Comparison of ENCODE assay signal across 22 mouse cellular contexts in genomic region chr9:24470166-24470565, GRCm38 (mm10).
"Had no signal": no experiment of that assay in that cellular context is flagged by ENCODE, and none has a peak within 500 bp of the region (broad histone marks: within the 10 kb centered on the region; RNA-seq: fewer than 3 reads in every experiment).

No protein-coding gene starts in this region.

- H3K27ac ChIP-seq: limb, embryonic 12.5 days; limb, embryonic 15.5 days; liver, embryonic 14.5 days; macrophage; neural tube, embryonic 12.5 days; neural tube, embryonic 15.5 days; stomach, embryonic 15.5 days had no signal

- H3K4me2 ChIP-seq: limb, embryonic 12.5 days; limb, embryonic 15.5 days; liver, embryonic 11.5 days; lung, embryonic 14.5 days; midbrain, embryonic 11.5 days; neural tube, embryonic 12.5 days; neural tube, embryonic 15.5 days; stomach, embryonic 15.5 days had no signal

- H3K27me3 ChIP-seq: limb, embryonic 12.5 days; limb, embryonic 15.5 days; megakaryocyte, embryonic 14.5 days; neural tube, embryonic 12.5 days; neural tube, embryonic 15.5 days; stomach, embryonic 15.5 days had no signal

- H3K4me3 ChIP-seq: limb, embryonic 12.5 days; limb, embryonic 15.5 days; megakaryocyte, embryonic 14.5 days; neural tube, embryonic 12.5 days; neural tube, embryonic 15.5 days; stomach, embryonic 15.5 days had no signal

- DNase-seq: kidney, adult 8-10 months; kidney, postnatal 14 days; kidney, postnatal 4 days; left cerebral cortex, postnatal 4 days; liver, postnatal 0 days; lung, embryonic 14.5 days; midbrain, embryonic 14.5 days; retina, postnatal 1 day; right cerebral cortex, postnatal 25 days; spleen, adult 18-20 months; thymus, postnatal 25 days had no signal

- H3K4me1 ChIP-seq: limb, embryonic 12.5 days; limb, embryonic 15.5 days; neural tube, embryonic 12.5 days; neural tube, embryonic 15.5 days; stomach, embryonic 15.5 days had no signal

- H3K9me3 ChIP-seq: limb, embryonic 12.5 days; limb, embryonic 15.5 days; megakaryocyte, embryonic 14.5 days; neural tube, embryonic 12.5 days; neural tube, embryonic 15.5 days; stomach, embryonic 15.5 days had no signal

- ATAC-seq: liver, postnatal 0 days; lung, postnatal 0 days had no signal

- H3K36me3 ChIP-seq: limb, embryonic 15.5 days; neural tube, embryonic 12.5 days; neural tube, embryonic 15.5 days; stomach, embryonic 15.5 days had no signal

- H3K9ac ChIP-seq: limb, embryonic 12.5 days; limb, embryonic 15.5 days; liver, embryonic 14.5 days; liver, postnatal 0 days; lung, embryonic 14.5 days; neural tube, embryonic 12.5 days; neural tube, embryonic 15.5 days; stomach, embryonic 15.5 days had no signal
